Mouse (Mus musculus): ENCODE results near the gene Pde5a.

Gene Pde5a

DNA sequence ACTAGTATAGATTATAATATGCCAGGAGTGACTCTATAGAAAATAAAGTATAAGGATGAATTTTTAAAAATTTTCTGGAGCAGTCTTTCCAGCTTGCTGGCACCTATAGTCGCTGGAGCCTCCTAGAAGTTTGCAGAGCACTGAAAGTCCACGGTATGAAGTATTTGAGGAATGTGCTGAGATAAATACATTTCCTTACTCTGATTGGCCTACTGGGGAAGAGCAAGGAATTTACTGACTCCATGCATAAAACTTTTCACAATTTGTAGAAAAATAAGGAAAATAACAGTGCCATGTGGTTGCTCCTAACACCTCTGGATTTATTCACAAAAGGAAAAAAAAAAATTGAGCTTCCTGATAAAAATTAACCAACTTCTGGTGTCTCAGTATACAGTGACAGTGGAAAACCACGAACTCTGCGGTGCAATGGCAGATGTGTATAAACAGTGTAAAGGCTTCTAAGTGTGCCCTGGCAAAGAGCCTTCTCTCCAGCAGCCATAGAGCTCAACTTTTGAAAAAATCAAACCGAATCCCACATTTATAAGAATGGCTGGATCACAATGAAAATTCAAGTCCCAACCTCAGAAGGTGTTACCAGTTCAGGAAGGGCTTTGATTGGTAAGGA lies 119.8 kb downstream of the Pde5a start:
- no peak for DNase-seq (ENCODE audit: low read depth, low spot score)

DNA sequence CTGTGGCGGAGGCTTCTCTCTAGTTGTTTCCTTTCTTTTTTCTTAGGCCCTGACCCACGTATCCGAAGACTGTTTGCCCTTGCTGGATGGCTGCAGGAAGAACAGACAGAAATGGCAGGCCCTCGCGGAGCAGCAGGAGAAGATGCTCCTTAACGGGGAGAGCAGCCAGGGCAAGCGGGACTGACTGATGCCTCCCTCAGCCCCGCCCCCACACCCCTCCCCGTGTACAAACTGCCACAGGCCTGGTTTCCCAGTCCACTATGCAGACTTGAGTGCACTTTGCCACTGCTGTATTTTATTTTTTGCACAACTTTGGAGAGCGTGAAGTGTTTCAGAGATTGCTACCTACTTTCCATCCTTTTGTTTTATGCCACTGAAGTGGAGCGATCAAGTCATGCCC lies 126.4 kb downstream of the Pde5a start:
- no peak for DNase-seq (ENCODE audit: low read depth, low spot score)

DNA sequence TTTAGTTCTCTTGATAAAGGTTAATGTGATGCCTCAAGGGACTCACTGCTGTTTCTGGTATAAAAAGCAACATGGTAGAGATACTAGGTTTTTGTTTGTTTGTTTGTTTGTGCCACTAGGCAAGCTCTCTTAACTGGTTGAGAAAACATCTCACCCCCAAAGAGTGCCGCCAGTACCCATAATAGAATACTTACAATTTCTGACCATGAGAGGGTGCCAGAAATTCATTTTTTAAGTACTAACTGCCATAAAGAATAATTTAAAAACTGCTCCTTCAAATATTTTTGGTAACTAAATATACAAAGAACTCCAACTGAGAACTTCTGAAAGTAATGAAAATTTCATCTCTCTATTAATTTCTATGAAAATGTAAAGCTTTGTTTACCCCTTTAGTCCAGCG lies 131.1 kb downstream of the Pde5a start:
- DNase-seq (ENCODE audit: low read depth, low spot score): no peak

DNA sequence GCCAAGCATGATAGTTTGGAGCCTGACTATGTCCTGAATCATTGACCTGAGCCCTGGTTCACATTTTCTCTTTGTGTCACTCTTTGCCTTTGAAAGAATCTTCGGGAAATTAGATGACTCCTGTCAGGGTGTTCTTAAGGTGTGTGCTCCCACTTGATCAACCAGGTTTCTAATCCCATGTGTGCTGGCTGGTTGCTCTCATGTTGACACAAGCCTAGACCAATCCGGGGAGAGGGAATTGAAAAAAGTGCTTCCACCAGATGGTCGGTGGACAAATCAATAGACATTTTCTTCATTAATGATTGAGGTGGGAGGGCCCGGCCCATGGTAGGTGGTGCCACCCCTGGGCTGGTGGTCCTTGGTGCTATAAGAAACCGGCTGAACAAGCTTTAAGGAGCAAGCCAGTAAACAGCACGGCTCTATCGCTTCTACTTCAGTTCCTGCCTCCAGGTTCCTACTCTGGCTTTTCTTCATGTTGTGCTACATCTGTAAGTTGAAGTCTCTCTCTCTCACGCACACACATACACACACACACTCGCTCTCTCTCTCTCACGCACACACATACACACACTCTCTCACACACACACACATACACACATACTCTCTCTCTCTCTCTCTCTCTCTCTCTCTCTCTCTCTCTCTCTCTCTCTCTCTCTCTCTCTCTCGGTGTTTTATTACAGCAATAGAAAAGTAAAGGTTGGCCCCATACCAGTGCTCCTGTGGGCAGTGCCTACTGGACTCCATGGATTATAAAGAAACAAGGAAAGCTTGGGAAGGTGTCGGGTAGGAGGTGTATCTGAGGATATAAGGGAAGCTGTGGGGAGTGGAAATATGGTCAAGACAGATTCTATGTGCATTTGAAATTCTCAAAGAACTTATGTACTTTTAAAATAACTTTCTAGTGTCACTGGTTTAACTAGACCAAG lies 132.1 kb downstream of the Pde5a start:
- DNase-seq (ENCODE audit: low read depth, low spot score): no peak

DNA sequence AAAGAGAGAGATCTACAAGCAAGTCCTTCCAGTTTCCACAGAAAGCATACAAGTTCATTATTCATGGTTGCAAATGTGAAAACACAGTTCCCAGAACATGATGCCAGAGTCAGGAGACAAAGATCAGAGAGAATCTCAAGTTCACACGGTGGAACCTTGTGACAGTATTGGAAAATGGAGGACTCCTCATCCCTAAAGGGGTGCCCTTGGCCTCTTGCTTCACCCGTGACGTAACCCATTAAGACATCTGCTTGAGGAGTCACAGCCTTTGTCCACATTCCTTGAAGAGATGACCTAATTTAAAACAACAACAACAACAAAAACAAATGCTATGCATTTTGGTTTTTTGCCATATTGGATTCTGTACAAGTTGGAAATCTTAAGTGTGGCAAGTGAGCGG lies 136.3 kb downstream of the Pde5a start:
- DNase-seq (ENCODE audit: low read depth, low spot score): no peak

DNA sequence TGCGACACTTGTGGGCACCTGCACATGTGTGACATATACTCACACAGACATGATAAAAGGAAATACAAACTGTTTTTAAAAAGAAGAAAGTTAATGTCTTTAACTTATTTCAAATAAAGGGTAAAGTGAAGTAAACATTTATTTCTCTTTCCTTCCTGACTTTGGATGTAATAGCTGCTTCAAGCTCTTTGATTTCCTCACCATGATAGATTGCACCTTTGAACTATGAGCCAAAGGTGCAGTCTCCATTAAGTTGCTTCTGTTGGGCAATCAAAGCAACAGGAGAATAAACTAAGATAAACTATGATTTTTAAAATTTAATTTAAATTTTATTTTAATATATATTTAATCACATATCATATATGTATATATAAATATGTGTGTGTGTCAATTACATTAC lies 139.5 kb downstream of the Pde5a start:
- no peak for DNase-seq (ENCODE audit: low read depth, low spot score)

DNA sequence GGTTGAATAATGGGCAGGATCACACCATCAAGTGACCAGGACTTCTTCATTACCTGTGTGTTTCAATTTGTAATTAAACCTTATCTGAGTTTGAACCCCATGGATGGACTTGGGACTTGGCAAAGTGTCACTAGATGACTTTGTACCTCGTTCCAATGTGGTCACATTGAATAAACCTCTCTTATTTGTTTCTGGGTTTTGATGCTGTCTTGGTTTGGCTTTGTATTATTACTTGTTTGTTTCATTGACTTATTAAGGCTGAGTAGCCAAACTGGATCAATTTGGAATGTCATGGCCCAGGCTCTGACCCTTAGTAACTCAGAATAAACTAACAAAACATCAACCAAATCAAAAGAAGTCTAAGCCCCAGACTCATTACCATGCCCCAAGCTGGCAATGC lies 142.8 kb downstream of the Pde5a start:
- DNase-seq (ENCODE audit: low read depth, low spot score): no peak

DNA sequence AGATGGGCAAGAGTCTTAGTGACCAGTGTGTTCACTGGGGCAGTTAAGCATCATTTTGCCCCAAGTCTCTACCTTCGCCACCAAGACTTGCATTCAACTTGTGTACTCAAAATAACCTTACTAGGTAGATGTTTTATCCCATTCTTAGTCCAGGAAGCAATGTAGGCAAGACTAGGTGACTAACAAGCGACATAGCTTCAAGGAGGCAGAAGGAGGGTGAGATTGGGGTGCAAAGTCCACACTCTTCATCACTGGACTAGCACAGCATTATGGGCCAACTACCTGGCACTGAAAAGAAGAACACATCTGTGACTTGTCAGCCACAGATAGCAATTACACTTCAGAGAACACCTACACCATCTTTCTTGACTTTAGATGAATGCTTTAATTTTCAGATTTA lies 148.1 kb downstream of the Pde5a start:
- DNase-seq (ENCODE audit: low read depth, low spot score): no peak

DNA sequence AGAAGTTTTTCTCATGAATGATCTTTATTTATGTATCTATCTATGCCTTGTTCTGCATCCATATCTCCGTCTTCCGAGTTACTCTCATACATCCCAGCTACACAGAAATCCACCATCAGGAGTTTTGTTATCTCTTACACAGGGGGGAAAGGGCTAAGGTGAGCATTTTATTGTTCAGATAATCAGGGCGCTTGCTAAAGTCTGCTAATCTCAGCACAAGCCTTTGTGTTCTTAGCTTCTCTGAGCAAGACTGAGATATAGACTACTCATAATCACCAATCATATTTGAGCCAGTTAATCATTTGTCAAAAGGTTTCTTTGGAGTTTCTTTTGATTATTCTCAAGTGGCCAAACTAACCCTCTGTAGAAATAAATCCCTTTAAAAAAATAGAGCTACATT lies 148.8 kb downstream of the Pde5a start:
- no peak for DNase-seq (ENCODE audit: low read depth, low spot score)

DNA sequence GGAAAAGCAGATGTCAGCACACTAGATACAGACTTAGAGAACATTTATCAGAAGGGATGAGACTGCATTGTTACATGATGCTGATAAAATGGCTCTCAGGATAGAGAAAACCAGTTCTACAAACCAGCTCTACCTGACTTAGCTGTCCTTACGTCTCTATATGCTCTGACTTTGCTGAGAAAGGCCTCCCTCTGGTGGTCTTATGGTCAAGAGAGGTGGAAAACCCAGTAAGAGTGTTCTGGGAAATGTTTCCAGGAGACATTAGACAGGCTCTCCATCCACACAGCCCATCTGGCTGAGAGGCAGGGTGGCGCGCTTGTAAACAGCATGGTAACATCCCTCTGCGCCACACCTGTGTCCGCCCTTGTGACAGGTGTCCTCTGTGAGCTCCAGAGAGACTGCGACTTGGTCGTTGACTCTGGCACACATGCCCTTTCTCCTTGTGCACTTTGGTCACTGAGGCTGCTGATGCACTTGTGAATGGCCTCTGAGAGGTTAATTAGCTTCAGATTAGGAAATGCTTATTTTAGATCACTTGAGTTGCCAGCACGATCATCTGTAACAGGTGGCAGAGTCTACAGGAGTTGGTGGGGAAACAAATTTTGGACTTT lies 150.1 kb downstream of the Pde5a start:
- no peak for DNase-seq (ENCODE audit: low read depth, low spot score)

DNA sequence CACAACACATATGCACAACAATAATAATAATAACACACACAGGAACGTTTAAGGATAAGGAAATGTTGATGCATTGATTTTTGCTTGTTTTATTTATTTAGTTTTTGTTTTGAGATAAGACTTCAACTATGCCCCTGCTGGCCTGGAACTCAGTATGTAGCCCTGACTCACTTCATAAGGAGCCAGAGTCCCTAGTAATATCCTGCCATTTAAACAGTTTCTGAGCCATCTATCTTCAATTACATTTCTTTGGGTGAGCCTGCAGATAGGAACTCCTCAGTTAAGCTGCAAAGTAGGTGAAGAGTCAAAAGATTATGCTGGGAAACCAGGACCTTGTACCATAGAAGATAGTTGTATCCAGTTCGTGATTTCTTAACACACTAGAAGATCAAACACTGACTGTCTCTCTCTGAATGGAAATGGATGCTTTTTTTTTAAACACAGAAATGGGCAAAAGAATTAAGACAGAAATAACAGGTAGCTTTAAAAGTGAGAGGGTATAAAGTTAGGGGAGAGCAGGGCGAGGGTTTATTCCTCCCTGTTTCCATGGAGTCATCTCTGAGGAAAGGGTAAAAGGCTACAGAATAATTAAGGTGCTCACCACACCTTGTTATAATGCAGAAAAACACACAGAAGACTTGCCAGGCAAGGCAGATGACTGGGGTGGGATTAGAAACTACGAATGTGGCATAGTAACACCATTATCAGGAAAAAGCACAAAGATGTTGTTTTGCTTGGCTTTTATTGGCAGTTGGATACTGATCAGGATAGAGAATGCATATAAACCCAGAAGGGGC lies 159.0 kb downstream of the Pde5a start:
- DNase-seq (ENCODE audit: low read depth, low spot score): no peak

DNA sequence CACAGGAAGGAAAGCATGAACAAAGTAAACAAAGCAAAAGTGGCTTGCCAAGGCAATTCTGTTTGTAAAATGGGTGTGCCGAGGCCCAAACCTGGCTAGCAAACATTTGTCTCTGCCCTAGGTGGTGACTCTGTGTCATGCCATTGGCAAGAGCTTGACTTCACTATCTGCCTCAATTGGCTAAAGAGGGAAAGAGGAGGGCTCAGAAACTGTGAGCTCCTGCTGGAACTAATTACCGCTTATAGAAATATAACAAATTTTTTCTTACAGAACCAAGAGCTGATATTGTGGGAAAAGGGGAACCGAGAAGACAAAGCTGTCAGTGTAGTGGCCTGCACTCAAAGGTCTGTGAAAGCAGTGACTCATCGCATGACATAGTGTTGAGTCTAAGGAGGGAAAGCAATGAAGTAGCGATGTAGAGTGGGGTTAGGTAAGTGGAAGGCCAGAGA lies 159.6 kb downstream of the Pde5a start:
- DNase-seq (ENCODE audit: low read depth, low spot score): no peak

DNA sequence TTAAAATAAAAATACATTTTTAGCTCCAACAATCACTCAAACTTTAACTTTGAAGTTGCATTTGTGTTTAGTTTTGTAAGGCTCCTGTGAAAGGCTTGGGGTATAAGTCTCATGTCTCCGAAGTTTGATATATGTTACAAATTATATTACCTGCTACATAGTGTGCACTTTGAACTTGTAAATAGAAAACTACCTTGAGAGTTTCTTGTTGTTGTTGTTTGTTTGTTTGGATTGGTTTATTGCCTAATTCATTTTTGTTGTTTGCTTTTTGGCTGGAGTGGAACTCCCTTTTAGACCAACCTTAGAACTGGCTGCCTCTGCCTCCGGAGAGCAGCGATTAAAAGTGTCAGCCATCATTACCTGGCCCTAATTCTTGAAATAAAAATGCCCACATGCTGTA lies 166.0 kb downstream of the Pde5a start, which contains the start of gene Fabp2:
TSS of gene Fabp2 (plus strand) at position 301 of the 400 bp plus-strand sequence.
- DNase-seq (ENCODE audit: low read depth, low spot score): no peak

DNA sequence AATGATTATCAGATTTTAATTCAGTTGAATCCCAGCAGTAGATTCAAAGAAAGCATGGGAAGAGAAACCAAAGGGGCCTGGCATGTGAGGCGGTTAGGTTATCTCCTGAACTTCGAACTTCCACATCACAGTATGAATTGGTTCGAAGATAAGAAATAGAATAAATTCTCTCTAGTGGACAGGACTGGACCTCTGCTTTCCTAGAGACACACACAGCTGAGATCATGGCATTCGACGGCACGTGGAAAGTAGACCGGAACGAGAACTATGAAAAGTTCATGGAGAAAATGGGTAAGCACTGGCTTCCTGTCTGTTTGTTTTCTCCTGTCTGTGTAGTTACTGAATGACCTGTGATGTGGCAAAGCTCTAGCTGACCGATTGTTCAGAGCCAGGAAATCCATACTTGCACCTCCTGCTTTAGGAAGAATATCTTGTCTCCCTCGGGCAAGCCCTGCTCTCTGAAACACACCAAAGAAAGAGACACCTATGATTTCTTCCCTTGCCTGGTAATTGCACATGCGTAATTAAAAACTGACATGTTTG lies 166.5 kb downstream of the Pde5a start:
- DNase-seq (ENCODE audit: low read depth, low spot score): no peak

DNA sequence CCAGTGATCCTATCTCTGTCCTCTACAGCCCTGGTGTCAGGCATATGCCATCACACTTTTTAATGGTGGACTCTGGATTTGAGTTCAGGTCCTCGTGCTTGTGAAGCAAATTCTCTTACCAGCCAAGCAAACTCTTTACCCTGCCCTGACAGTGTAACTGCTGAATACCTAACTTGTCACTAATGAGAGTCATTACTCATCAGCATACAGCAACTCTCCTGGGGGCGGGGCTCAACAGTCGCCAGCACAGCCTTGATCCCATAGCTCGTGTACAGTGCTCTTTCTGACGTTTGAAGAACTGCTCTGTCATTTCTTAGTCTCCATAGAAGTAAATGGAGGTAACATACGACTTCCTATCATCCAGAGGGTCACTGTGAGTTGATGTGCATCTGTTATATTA lies 169.5 kb downstream of the Pde5a start:
- DNase-seq (ENCODE audit: low read depth, low spot score): no peak

DNA sequence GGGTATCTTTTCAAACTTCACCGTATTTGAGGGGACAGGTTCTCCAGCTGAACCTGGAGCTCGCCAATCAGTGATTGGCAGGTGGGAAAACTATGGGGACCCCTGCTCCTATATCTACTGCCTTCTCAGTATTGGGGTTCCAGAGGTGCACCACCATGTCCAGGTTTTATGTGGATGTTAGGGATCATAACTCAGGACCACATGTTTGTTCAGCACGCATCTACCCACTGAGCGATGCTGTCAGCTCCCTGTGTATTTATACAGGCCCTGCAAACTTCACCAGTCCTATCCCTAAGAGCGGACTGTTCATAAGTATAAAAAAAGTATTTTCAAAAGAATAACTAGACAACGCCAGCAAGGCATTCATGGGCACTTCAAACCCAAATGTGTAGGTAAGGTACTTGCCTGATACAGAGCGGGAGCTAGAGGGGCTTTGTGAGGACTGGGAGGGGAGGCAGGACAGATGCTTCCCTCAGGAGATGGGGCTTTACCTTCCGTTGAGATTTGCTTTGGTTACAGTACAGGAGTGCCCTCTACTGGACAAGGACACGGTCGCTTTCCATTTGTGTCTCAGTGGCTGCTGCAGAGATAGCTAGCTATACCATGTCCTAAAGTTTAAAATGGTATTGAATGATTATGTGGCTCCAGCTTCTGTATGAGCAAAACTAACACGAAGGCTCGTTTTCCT lies 175.1 kb downstream of the Pde5a start:
- DNase-seq (ENCODE audit: low read depth, low spot score): peak; percentile 38

DNA sequence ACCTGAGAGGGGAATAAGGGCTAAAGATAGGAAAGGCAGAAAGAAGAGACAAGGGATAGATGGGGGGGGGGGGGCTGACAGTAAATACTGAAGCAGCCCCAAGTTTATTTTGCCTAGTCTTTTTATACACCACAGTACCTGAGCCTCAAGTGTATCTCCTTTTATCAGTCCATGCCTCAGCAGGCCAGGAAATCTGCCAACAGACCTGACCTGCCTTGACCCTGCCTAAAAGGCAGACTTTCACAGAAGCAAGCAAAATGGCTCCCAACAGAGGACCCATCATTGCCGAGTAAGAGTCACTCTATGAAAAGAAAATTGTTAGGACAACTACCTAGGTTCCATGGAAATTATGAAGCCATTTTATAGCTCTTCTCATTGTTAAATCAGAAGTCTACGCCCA lies 179.1 kb downstream of the Pde5a start:
- DNase-seq (ENCODE audit: low read depth, low spot score): no peak

Data from CD4-positive helper T cell, adult 2 months (primary cell).